Mouse (Mus musculus) kidney, adult 2 months (tissue): ENCODE measurements around the gene Gm45208.

ENCODE experiments used
- CTCF ChIP-seq: fragments of 200-500 bp; conservative IDR thresholded peaks from 2 replicates; pipeline ENCODE4 v1.5.1; 2011; ENCODE audit warnings: low read depth, mild to moderate bottlenecking, control low read depth, low read length, moderate library complexity, mixed read lengths; ENCODE audit not compliant: insufficient read depth, insufficient read length
- POLR2A ChIP-seq: fragments of 200-500 bp; IDR thresholded peaks from one replicate; pipeline ENCODE4 v1.6.1; 2011; ENCODE audit warnings: low read depth, low read length, control low read depth

DNA sequence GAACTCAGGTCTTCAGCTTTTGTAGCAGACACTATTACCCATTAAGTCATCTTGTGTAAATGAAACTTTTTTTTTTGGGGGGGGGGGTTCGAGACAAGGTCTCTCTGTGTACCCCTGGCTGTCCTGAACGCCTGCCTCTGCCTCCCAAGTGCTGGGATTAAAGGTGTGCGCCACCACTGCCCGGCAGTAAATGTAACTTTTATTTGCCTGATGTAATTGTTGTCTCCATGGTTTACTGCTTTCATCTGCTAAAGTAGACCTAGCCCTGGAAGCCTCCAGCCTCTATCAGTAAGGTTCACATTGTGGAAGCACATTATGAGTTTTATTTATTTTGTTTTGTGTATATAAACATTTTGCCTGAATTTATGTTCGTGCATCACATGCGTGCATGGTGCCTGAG, 25.5 kb upstream of the Gm45208 start:
- no peak for TF ChIP-seq CTCF
- TF ChIP-seq POLR2A = no peak
